Mouse (Mus musculus): Measurements from ENCODE around the gene Rngtt. TPM values are rescaled to one million over a fixed set of nuclear protein-coding genes. Genes with fewer than 3 reads are reported as not detected.

Rngtt gene
- total and polyA plus RNA-seq, 3 experiments, result 15.0 to 18.7 TPM; not detected in 1

DNA sequence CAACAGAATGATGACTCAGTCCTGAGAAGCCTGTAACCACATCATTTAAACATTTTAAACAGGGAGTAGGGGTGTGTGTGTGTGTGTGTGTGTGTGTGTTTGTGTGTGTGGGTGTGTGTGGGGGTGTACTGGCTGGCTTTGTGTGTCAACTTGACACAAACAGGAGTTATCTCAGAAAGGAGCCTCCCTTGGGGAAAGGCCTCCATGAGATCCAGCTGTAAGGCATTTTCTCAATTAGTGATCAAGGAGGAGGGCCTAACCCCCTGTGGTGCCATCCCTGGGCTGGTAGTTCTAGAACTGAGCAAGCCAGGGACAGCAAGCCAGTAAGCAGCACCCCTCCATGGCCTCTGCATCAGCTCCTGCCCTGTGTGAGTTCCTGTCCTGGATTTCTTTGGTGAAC, 49.8 kb upstream of the Rngtt start (continued):
- TF ChIP-seq NRF1 (IDR thresholded peaks at IDR 0.05; ENCODE audit: insufficient read depth, low read depth, low read length, poor library complexity, severe bottlenecking) (no peak), CHD2 (IDR thresholded peaks at IDR 0.05; ENCODE audit: low read length) (no peak)

DNA sequence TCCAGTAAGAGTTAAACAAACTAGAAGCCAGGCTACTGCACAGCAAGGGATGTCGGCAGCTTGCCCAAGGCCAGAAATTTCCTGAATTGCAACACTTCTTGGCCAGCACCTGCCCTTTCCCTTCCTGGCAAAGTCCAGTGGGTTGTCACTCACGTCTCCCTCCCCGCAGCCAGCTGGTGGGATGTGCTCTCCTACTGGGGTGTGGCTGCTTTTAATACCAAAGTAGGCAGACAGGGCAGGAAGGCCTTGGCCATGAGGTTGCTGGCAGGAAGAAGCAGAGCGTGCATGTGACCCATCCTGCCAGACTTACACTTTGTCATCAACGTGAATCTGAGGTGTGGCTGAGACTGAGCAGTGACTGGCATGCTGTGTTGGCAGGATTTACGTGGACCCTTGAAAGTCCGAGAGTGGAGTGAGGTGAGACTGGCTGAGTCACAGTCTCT, 48.8 kb upstream of the Rngtt start:
- H3K79me2 ChIP-seq (ENCODE audit: control insufficient read depth, insufficient read depth, low read length, poor library complexity), result no peaks in the 10 kb centered on the region
- H3K4me1 ChIP-seq (ENCODE audit: control insufficient read depth in 1 of 2, insufficient read depth in 2 of 2, low read length in 2 of 2), result no peaks in the 10 kb centered on the region
- no peaks in the 10 kb centered on the region for H3K9me3 ChIP-seq (replicated peaks; ENCODE audit: insufficient read depth, low read length)
- no peak overlapping the region for H3K27ac ChIP-seq (ENCODE audit: control insufficient read depth, low read depth, low read length)
- H3K4me3 ChIP-seq (ENCODE audit: control insufficient read depth in 1 of 2, insufficient read depth in 1 of 2, low read depth in 2 of 2, low read length in 2 of 2), result no peak overlapping the region
- no peak for TF ChIP-seq TAL1 (IDR thresholded peaks at IDR 0.05; ENCODE audit: low read length)
- TF ChIP-seq MEF2A (IDR thresholded peaks at IDR 0.05; ENCODE audit: extremely low read depth, insufficient replicate concordance, low read depth, low read length, poor library complexity, severe bottlenecking), result no peak
- TF ChIP-seq SMC3 (IDR thresholded peaks at IDR 0.05; ENCODE audit: low read depth, low read length), result no peak
- TF ChIP-seq RAD21 (IDR thresholded peaks at IDR 0.05; ENCODE audit: low read depth, low read length), result no peak
- no peak for TF ChIP-seq RCOR1 (IDR thresholded peaks at IDR 0.05; ENCODE audit: low read depth, low read length)
- TF ChIP-seq NRF1 (IDR thresholded peaks at IDR 0.05; ENCODE audit: insufficient read depth, low read depth, low read length, poor library complexity, severe bottlenecking), result no peak
- no peak for TF ChIP-seq POLR2AphosphoS2 (IDR thresholded peaks at IDR 0.05; ENCODE audit: low read length)
- no peak for TF ChIP-seq MYC (IDR thresholded peaks at IDR 0.05; ENCODE audit: low read depth, low read length)
- TF ChIP-seq JUND (IDR thresholded peaks at IDR 0.05; ENCODE audit: low read depth, low read length), result no peak
- H3K9ac ChIP-seq (ENCODE audit: control insufficient read depth, low read depth, low read length, poor library complexity, severe bottlenecking), result no peak overlapping the region
- no peak for DNase-seq (ENCODE audit: low read depth, low spot score)
- H3K36me3 ChIP-seq (ENCODE audit: control insufficient read depth in 1 of 2, insufficient read depth in 2 of 2, low read length in 2 of 2), result no peaks in the 10 kb centered on the region
- peaks cover 4 to 6% of the 10 kb centered on the region in 2 experiments; a peak in 3 of 4 replicates for H3K27me3 ChIP-seq (ENCODE audit: control insufficient read depth in 1 of 2, insufficient read depth in 2 of 2, low read length in 2 of 2)

DNA sequence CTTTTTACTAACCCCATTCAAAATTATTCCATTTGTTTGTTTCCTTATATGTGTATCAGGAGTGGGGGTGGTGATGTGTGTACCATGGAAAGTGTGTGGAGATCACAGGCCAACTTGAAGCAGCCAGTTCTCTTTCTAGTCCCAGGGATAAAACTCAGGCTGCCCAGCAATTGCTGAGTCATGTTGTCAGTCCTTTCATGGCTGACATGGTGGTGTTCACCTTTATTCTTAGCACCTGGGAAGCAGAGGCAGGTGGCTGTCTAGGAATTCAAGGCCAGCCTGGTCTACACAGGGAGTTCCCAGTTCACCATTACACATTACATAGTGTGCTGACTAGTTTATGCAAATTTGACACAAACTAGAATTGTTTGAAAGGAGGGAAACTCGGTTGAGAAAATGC, 47.2 kb upstream of the Rngtt start:
- Histone ChIP-seq H3K4me1 (ENCODE audit: control insufficient read depth in 1 of 2, insufficient read depth in 2 of 2, low read length in 2 of 2) (no peaks in the 10 kb centered on the region), H3K36me3 (ENCODE audit: control insufficient read depth in 1 of 2, insufficient read depth in 2 of 2, low read length in 2 of 2) (no peaks in the 10 kb centered on the region)
- no peak for TF ChIP-seq E2F4 (IDR thresholded peaks at IDR 0.05; ENCODE audit: borderline replicate concordance, low read depth, low read length)
- TF ChIP-seq ETS1 (IDR thresholded peaks at IDR 0.05; ENCODE audit: low read depth, low read length), result no peak
- TF ChIP-seq CHD2 (IDR thresholded peaks at IDR 0.05; ENCODE audit: low read length), result no peak
- TF ChIP-seq EP300 (IDR thresholded peaks at IDR 0.05; ENCODE audit: low read depth in 1 of 2, low read length in 2 of 2), result no peak
- no peak for TF ChIP-seq RAD21 (IDR thresholded peaks at IDR 0.05; ENCODE audit: low read depth, low read length)
- no peak for TF ChIP-seq TAL1 (IDR thresholded peaks at IDR 0.05; ENCODE audit: low read length)
- TF ChIP-seq TCF12 (IDR thresholded peaks at IDR 0.05; ENCODE audit: low read depth, low read length), result no peak
- no peak for TF ChIP-seq BHLHE40 (IDR thresholded peaks at IDR 0.05; ENCODE audit: borderline replicate concordance, low read depth, low read length)
- TF ChIP-seq CHD1 (IDR thresholded peaks at IDR 0.05; ENCODE audit: low read depth, low read length), result no peak

More for the DNA sequence above, 47.2 kb upstream of the Rngtt start:
- no peak overlapping the region for H3K27ac ChIP-seq (ENCODE audit: control insufficient read depth, low read depth, low read length)
- H3K4me3 ChIP-seq (ENCODE audit: control insufficient read depth in 1 of 2, insufficient read depth in 1 of 2, low read depth in 2 of 2, low read length in 2 of 2), result no peak overlapping the region
- H3K79me2 ChIP-seq (ENCODE audit: control insufficient read depth, insufficient read depth, low read length, poor library complexity), result no peaks in the 10 kb centered on the region
- H3K9ac ChIP-seq (ENCODE audit: control insufficient read depth, low read depth, low read length, poor library complexity, severe bottlenecking), result no peak overlapping the region
- no peak for DNase-seq (ENCODE audit: low read depth, low spot score)
- H3K27me3 ChIP-seq (ENCODE audit: control insufficient read depth in 1 of 2, insufficient read depth in 2 of 2, low read length in 2 of 2), result peaks cover 4 to 9% of the 10 kb centered on the region in 2 experiments; a peak in 3 of 4 replicates
- H3K9me3 ChIP-seq (replicated peaks; ENCODE audit: insufficient read depth, low read length), result no peaks in the 10 kb centered on the region
